8 mouse cellular contexts compared by ENCODE assay signal in genomic region chr13:67306718-67307117, GRCm38 (mm10). TPM values are rescaled to one million over a fixed set of nuclear protein-coding genes. Genes with fewer than 3 reads are reported as not detected.
DNase-seq lines count a peak whose midpoint lies in the region; ATAC-seq and TF ChIP-seq lines count a peak whose summit lies in the region.

No protein-coding gene starts in this region.

- H3K9me3 ChIP-seq in kidney, embryonic 16.5 days (ENCODE audit: low read length) = no peaks in the 10 kb centered on the region; the same call in 1 of the 2 replicates
- peaks cover 1% of the 10 kb centered on the region; the same call in 1 of the 2 replicates for H3K9me3 ChIP-seq in heart, embryonic 16.5 days (replicated peaks; ENCODE audit: control insufficient read depth, low read length)
- 0 out of 2 replicates have a peak, but pooled peaks cover 5% of the 10 kb centered on the region for H3K9me3 ChIP-seq in liver, postnatal 0 days (ENCODE audit: low read length)

- DNase-seq in kidney, adult 11 months = no peak
- peak; percentile 33 for DNase-seq in brain, embryonic 14.5 days (ENCODE audit: low read depth)
- no peak for DNase-seq in liver, postnatal 0 days
- DNase-seq in testis, postnatal 14 days (ENCODE audit: low spot score) = no peak
- no peak for DNase-seq in adrenal gland, adult 2 months
- DNase-seq in adrenal gland, postnatal 4 days (ENCODE audit: low spot score in 2 of 2) = no peak

- 26% methylated on average over 5 of the region's 5 CpGs for WGBS in kidney, embryonic 16.5 days
- WGBS in heart, embryonic 16.5 days = 26% methylated on average over 5 of the region's 5 CpGs
- WGBS in liver, postnatal 0 days (ENCODE audit: insufficient replicate concordance) = 20% methylated on average over 5 of the region's 5 CpGs

- peak overlapping the region; percentile 86 for H3K4me2 ChIP-seq in kidney, embryonic 16.5 days (replicated peaks; ENCODE audit: low read depth, low read length)
- H3K4me2 ChIP-seq in heart, embryonic 16.5 days (ENCODE audit: low read depth, low read length) = peak overlapping the region; percentile 93
- peak overlapping the region; percentile 90 for H3K4me2 ChIP-seq in liver, postnatal 0 days (ENCODE audit: low read depth, low read length)

- TF ChIP-seq EP300 in liver, postnatal 0 days (IDR thresholded peaks at IDR 0.05; ENCODE audit: low read depth) = no peak

- no peaks in the 10 kb centered on the region; the same call in 1 of the 2 replicates for H3K4me1 ChIP-seq in kidney, embryonic 16.5 days (ENCODE audit: insufficient read depth, low read length)
- peaks cover 4% of the 10 kb centered on the region for H3K4me1 ChIP-seq in heart, embryonic 16.5 days (ENCODE audit: control insufficient read depth, insufficient read depth, low read length)
- peaks cover 7% of the 10 kb centered on the region for H3K4me1 ChIP-seq in liver, postnatal 0 days (ENCODE audit: insufficient read depth)

- no peak for TF ChIP-seq CTCF in brain, embryonic 14.5 days (IDR thresholded peaks at IDR 0.05; ENCODE audit: borderline replicate concordance, extremely low read depth, insufficient read depth, insufficient read length)
- no peak for TF ChIP-seq CTCF in liver, postnatal 0 days (IDR thresholded peaks at IDR 0.05; ENCODE audit: low read depth)

- no peak for TF ChIP-seq POLR2A in brain, embryonic 14.5 days (IDR thresholded peaks at IDR 0.05; ENCODE audit: borderline replicate concordance, extremely low read depth, insufficient read depth, insufficient read length, poor library complexity, severe bottlenecking)

- H3K27me3 ChIP-seq in kidney, embryonic 16.5 days (ENCODE audit: insufficient read depth, low read length) = no peaks in the 10 kb centered on the region
- H3K27me3 ChIP-seq in heart, embryonic 16.5 days (ENCODE audit: control insufficient read depth, insufficient read depth, low read length) = no peaks in the 10 kb centered on the region
- H3K27me3 ChIP-seq in liver, postnatal 0 days (ENCODE audit: insufficient read depth, low read length) = no peaks in the 10 kb centered on the region

- H3K9ac ChIP-seq in kidney, embryonic 16.5 days (replicated peaks; ENCODE audit: low read length) = peak overlapping the region; percentile 82
- peak overlapping the region; percentile 90 for H3K9ac ChIP-seq in heart, embryonic 16.5 days (ENCODE audit: low read length)
- H3K9ac ChIP-seq in liver, postnatal 0 days (replicated peaks) = peak overlapping the region; percentile 71

- peak; percentile 69; the same call in 1 of the 2 replicates for ATAC-seq in kidney, embryonic 16.5 days (ENCODE audit: low FRiP score, low TSS enrichment)
- 0 out of 2 replicates have a peak, but pooled peaks have one; percentile 38 for ATAC-seq in heart, embryonic 16.5 days (replicated peaks; ENCODE audit: extremely low read depth, insufficient read depth, low FRiP score)
- peak; percentile 40 for ATAC-seq in liver, postnatal 0 days

- no peak overlapping the region for H3K27ac ChIP-seq in kidney, embryonic 16.5 days (ENCODE audit: low read length)
- no peak overlapping the region; the same call in none of the 2 replicates for H3K27ac ChIP-seq in heart, embryonic 16.5 days (ENCODE audit: low read length)
- no peak overlapping the region for H3K27ac ChIP-seq in liver, postnatal 0 days (ENCODE audit: low read depth)

- no peaks in the 10 kb centered on the region for H3K36me3 ChIP-seq in kidney, embryonic 16.5 days (ENCODE audit: insufficient read depth, low read length)
- no peaks in the 10 kb centered on the region for H3K36me3 ChIP-seq in heart, embryonic 16.5 days (ENCODE audit: control insufficient read depth, insufficient read depth)
- no peaks in the 10 kb centered on the region for H3K36me3 ChIP-seq in liver, postnatal 0 days (replicated peaks; ENCODE audit: insufficient read depth, low read length)

- H3K4me3 ChIP-seq in kidney, embryonic 16.5 days (ENCODE audit: low read length) = peak overlapping the region; percentile 72
- H3K4me3 ChIP-seq in heart, embryonic 16.5 days (ENCODE audit: low read length) = peak overlapping the region; percentile 92
- H3K4me3 ChIP-seq in liver, postnatal 0 days (ENCODE audit: low read depth, low read length) = peak overlapping the region; percentile 67

RNA-seq across cellular contexts. Expression of gene Zfp457, which starts 0.4 kb away (rescaled TPM):
- 0.76 and 0.86 TPM in 2 replicates for polyA plus RNA-seq in kidney, embryonic 16.5 days (2015; fragmentation: Nextera tagmentation; extraction: Ambion mirVana)
- polyA plus RNA-seq in brain, embryonic 14.5 days (2012; rRNA removed) = 1.8 and 2.6 TPM in 2 replicates
- 0.94 and 1.3 TPM in 2 replicates for polyA plus RNA-seq in heart, embryonic 16.5 days (2015; fragmentation: Nextera tagmentation; extraction: Ambion mirVana)
- polyA plus RNA-seq in liver, postnatal 0 days (2015; fragmentation: Nextera tagmentation; extraction: Ambion mirVana) = 0.19 and 0.39 TPM in 2 replicates
- 1 to 10 TPM; 3.3 to 4.6 TPM for total RNA-seq in adrenal gland, adult 2 months (2021)
- 0.15 and 0.73 TPM in 2 replicates for polyA plus RNA-seq in adrenal gland, adult 2 months (2012; rRNA removed)
- 1 to 10 TPM; 3.2 to 3.9 TPM for total RNA-seq in adrenal gland, postnatal 4 days (2021)

RNA-seq across cellular contexts. Expression of gene Zfp595, which starts 25.7 kb away (rescaled TPM):
- polyA plus RNA-seq in kidney, embryonic 16.5 days (2015; fragmentation: Nextera tagmentation; extraction: Ambion mirVana) = 2.7 and 2.8 TPM in 2 replicates
- polyA plus RNA-seq in brain, embryonic 14.5 days (2012; rRNA removed) = 2.2 and 2.3 TPM in 2 replicates
- polyA plus RNA-seq in heart, embryonic 16.5 days (2015; fragmentation: Nextera tagmentation; extraction: Ambion mirVana) = 1.8 TPM in 2 replicates
- 0.63 and 0.65 TPM in 2 replicates for polyA plus RNA-seq in liver, postnatal 0 days (2015; fragmentation: Nextera tagmentation; extraction: Ambion mirVana)
- 1 to 10 TPM; 3.8 to 5.7 TPM for total RNA-seq in adrenal gland, adult 2 months (2021)
- 0.10 and 0.12 TPM in 2 replicates for polyA plus RNA-seq in adrenal gland, adult 2 months (2012; rRNA removed)
- total RNA-seq in adrenal gland, postnatal 4 days (2021) = 1 to 10 TPM; 5.0 to 5.1 TPM

RNA-seq across cellular contexts. Expression of gene Zfp458, which starts 28.5 kb away (rescaled TPM):
- polyA plus RNA-seq in kidney, embryonic 16.5 days (2015; fragmentation: Nextera tagmentation; extraction: Ambion mirVana) = 1.6 and 2.1 TPM in 2 replicates
- polyA plus RNA-seq in brain, embryonic 14.5 days (2012; rRNA removed) = 3.6 and 5.3 TPM in 2 replicates
- 1.2 and 1.3 TPM in 2 replicates for polyA plus RNA-seq in heart, embryonic 16.5 days (2015; fragmentation: Nextera tagmentation; extraction: Ambion mirVana)
- 0.30 and 0.40 TPM in 2 replicates for polyA plus RNA-seq in liver, postnatal 0 days (2015; fragmentation: Nextera tagmentation; extraction: Ambion mirVana)
- total RNA-seq in adrenal gland, adult 2 months (2021) = 1 to 10 TPM; 3.4 to 3.6 TPM
- 0.09 and 0.13 TPM in 2 replicates for polyA plus RNA-seq in adrenal gland, adult 2 months (2012; rRNA removed)
- 1 to 10 TPM; 6.2 to 6.9 TPM for total RNA-seq in adrenal gland, postnatal 4 days (2021)

RNA-seq across cellular contexts. Expression of gene Gm28044, which starts 53.6 kb away (rescaled TPM):
- not detected in 2 replicates for polyA plus RNA-seq in kidney, embryonic 16.5 days (2015; fragmentation: Nextera tagmentation; extraction: Ambion mirVana)
- 0.30 TPM in 1 of 2 replicates, not detected in the other for polyA plus RNA-seq in brain, embryonic 14.5 days (2012; rRNA removed)
- 0.83 TPM in 1 of 2 replicates, not detected in the other for polyA plus RNA-seq in heart, embryonic 16.5 days (2015; fragmentation: Nextera tagmentation; extraction: Ambion mirVana)
- polyA plus RNA-seq in liver, postnatal 0 days (2015; fragmentation: Nextera tagmentation; extraction: Ambion mirVana) = 0.25 TPM in 1 of 2 replicates, not detected in the other
- total RNA-seq in adrenal gland, adult 2 months (2021) = 1 to 10 TPM; 1.2 to 1.8 TPM
- polyA plus RNA-seq in adrenal gland, adult 2 months (2012; rRNA removed) = not detected in 2 replicates
- 1 to 10 TPM; 1.3 to 2.4 TPM for total RNA-seq in adrenal gland, postnatal 4 days (2021)

RNA-seq across cellular contexts. Expression of gene Zfp953, which starts 53.7 kb away (rescaled TPM):
- polyA plus RNA-seq in kidney, embryonic 16.5 days (2015; fragmentation: Nextera tagmentation; extraction: Ambion mirVana) = 1.3 TPM in 2 replicates
- 0.66 and 0.70 TPM in 2 replicates for polyA plus RNA-seq in brain, embryonic 14.5 days (2012; rRNA removed)
- polyA plus RNA-seq in heart, embryonic 16.5 days (2015; fragmentation: Nextera tagmentation; extraction: Ambion mirVana) = 0.60 and 0.72 TPM in 2 replicates
- 0.45 and 0.52 TPM in 2 replicates for polyA plus RNA-seq in liver, postnatal 0 days (2015; fragmentation: Nextera tagmentation; extraction: Ambion mirVana)
- total RNA-seq in adrenal gland, adult 2 months (2021) = 1 to 10 TPM; 2.6 to 2.8 TPM
- 0.04 and 0.06 TPM in 2 replicates for polyA plus RNA-seq in adrenal gland, adult 2 months (2012; rRNA removed)
- total RNA-seq in adrenal gland, postnatal 4 days (2021) = 1 to 10 TPM; 3.0 to 3.2 TPM
